Mouse (Mus musculus) intestine, embryonic 14.5 days (tissue): ENCODE measurements around the gene Fgfr2. TPM values are rescaled to one million over a fixed set of nuclear protein-coding genes. Genes with fewer than 3 reads are reported as not detected.
A peak's percentile ranks its signal among the peaks of the same experiment; 100 is the strongest.

Source experiments
- ATAC-seq: fragments of 200-750 bp; cut with Nextera tagmentation; replicated peaks from 2 replicates; pipeline ENCODE4 v1.8.0; 2017; ENCODE audit warnings: low read depth, moderate number of reproducible peaks, moderate TSS enrichment, moderate library complexity; ENCODE audit not compliant: low FRiP score, low TSS enrichment
- DNase-seq: peaks from one replicate; pipeline ENCODE4 v3.0.0-alpha.2; 2018; ENCODE audit warnings: low spot score
- H3K27ac ChIP-seq: fragments of 300-500 bp; sonication (generic); 2 replicates; pipeline ENCODE4 v1.5.1; 2014; ENCODE audit warnings: low read depth, mild to moderate bottlenecking, control low read depth
- H3K27me3 ChIP-seq: fragments of 300-500 bp; sonication (generic); replicated peaks from 2 replicates; pipeline ENCODE4 v1.6.1; 2014; ENCODE audit warnings: low read length, control low read depth; ENCODE audit not compliant: control insufficient read depth, insufficient read depth
- H3K36me3 ChIP-seq: fragments of 300-500 bp; sonication (generic); 2 replicates; pipeline ENCODE4 v1.6.1; 2014; ENCODE audit warnings: low read length, control low read depth; ENCODE audit not compliant: control insufficient read depth, insufficient read depth
- H3K4me1 ChIP-seq: fragments of 300-500 bp; sonication (generic); replicated peaks from 2 replicates; pipeline ENCODE4 v1.6.1; 2014; ENCODE audit warnings: low read length, control low read depth, mixed read lengths; ENCODE audit not compliant: control insufficient read depth, insufficient read depth
- H3K4me2 ChIP-seq: fragments of 300-500 bp; sonication (generic); 2 replicates; pipeline ENCODE4 v1.6.1; 2014; ENCODE audit warnings: low read length
- H3K4me3 ChIP-seq: fragments of 300-500 bp; sonication (generic); 2 replicates; pipeline ENCODE4 v1.5.1; 2014; ENCODE audit warnings: low read depth, low read length, control low read depth, mixed read lengths
- H3K9ac ChIP-seq: fragments of 300-500 bp; sonication (generic); 2 replicates; pipeline ENCODE4 v1.6.1; 2014; ENCODE audit warnings: mild to moderate bottlenecking, low read length
- H3K9me3 ChIP-seq: fragments of 300-500 bp; sonication (generic); 2 replicates; pipeline ENCODE4 v1.6.1; 2016; ENCODE audit warnings: low read length, control low read depth; ENCODE audit not compliant: control insufficient read depth
- WGBS: fragments of 180-500 bp; shearing (Covaris S2); extraction: QIAGEN DNeasy Blood & Tissue Kit; methylation state at CpG from one replicate; pipeline ENCODE4 v1.1.7; 2014; 5-methylcytosine and 5-hydroxymethylcytosine counted together
- polyA plus RNA-seq: library from polyadenylated mRNA; unstranded; fragments of >200 nt; fragmentation: Nextera tagmentation; extraction: Ambion mirVana; gene quantifications from 2 replicates; pipeline ENCODE4 v1.2.1, GENCODE M21; 2014

Fgfr2 gene
- polyA plus RNA-seq, 1 experiment from 2014 or later: 105 TPM

- Histone ChIP-seq H3K4me2 (no peak overlapping the region), H3K9ac (no peak overlapping the region), H3K4me1 (peaks cover 6% of the 10 kb centered on the region; the same call in 1 of the 2 replicates), H3K4me3 (no peak overlapping the region), H3K27ac (no peak overlapping the region), H3K36me3 (peaks cover 51% of the 10 kb centered on the region), H3K27me3 (no peaks in the 10 kb centered on the region), H3K9me3 (no peaks in the 10 kb centered on the region)
- WGBS: 51% methylated on average over 6 of the region's 6 CpGs
- DNase-seq (no peak), ATAC-seq (no peak)
Measured at GRCm38 (mm10) chr7:132262696-132263095, 860.5 kb downstream of the Fgfr2 start.

GRCm38 (mm10) chr7:132261885-132262284 lies 861.3 kb downstream of the Fgfr2 start:
- peaks cover 6% of the 10 kb centered on the region; the same call in 1 of the 2 replicates for H3K4me1 ChIP-seq
- 60% methylated on average over 3 of the region's 3 CpGs for WGBS
- ATAC-seq: no peak

DNA sequence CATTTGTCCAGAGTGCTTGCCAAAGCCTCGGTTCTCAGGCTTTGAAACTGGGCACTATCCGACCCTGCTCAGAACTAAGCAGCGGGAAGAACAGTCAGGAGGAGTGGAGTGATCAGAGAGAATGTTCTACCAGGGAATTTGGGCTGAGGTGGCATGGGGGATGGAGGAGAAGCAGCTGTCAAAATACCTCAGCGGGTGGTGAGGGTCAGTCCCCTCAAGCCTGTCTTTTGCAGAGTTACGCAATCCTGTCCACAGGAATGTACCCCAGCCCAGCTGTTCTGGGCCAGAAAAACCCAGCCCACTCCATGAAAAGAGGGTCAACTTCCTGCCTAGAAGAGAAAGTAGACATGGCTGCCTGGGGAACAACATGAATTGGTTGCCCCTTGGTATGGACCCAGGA lies 862.5 kb downstream of the Fgfr2 start:
- Histone ChIP-seq H3K9ac (no peak overlapping the region), H3K4me2 (no peak overlapping the region), H3K27ac (no peak overlapping the region), H3K4me1 (peaks cover 6% of the 10 kb centered on the region; the same call in 1 of the 2 replicates), H3K27me3 (no peaks in the 10 kb centered on the region), H3K36me3 (peaks cover 33% of the 10 kb centered on the region), H3K9me3 (no peaks in the 10 kb centered on the region), H3K4me3 (no peak overlapping the region)
- WGBS: 72% methylated on average over 5 of the region's 5 CpGs
- DNase-seq (no peak), ATAC-seq (no peak)

More at GRCm38 (mm10) chr7:132261885-132262284, 861.3 kb downstream of the Fgfr2 start:
- Histone ChIP-seq H3K9ac (no peak overlapping the region), H3K36me3 (peaks cover 45% of the 10 kb centered on the region), H3K9me3 (no peaks in the 10 kb centered on the region), H3K27me3 (no peaks in the 10 kb centered on the region), H3K4me3 (no peak overlapping the region), H3K4me2 (no peak overlapping the region), H3K27ac (no peak overlapping the region)
- DNase-seq: no peak

DNA sequence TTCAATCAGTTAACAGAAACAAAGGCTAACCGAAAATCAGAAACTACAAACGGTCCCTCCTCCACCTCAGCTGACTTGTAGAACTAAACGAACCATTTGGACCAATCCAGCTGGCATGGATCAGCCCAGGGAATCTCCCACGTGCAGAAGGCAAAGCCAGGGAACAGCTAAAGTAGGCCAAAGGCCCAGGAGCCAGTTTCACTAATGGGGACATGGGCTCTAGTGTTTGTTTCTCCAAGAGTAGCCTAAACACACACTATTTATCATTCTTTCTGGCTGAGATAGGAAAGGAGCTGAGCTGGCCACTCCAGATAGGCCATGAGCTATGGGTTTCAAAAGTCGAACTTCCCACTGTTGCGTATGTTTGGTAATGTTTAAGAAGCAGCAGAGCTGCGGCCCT lies 864.3 kb downstream of the Fgfr2 start:
- ATAC-seq (0 out of 2 replicates have a peak, but pooled peaks have one; percentile 27), DNase-seq (no peak)
- Histone ChIP-seq H3K27ac (peak overlapping the region; percentile 69), H3K9ac (no peak overlapping the region), H3K36me3 (peaks cover 16% of the 10 kb centered on the region), H3K27me3 (no peaks in the 10 kb centered on the region), H3K9me3 (no peaks in the 10 kb centered on the region), H3K4me3 (no peak overlapping the region), H3K4me1 (peaks cover 6% of the 10 kb centered on the region; the same call in 1 of the 2 replicates), H3K4me2 (no peak overlapping the region)
- 31% methylated on average over 7 of the region's 7 CpGs for WGBS

DNA sequence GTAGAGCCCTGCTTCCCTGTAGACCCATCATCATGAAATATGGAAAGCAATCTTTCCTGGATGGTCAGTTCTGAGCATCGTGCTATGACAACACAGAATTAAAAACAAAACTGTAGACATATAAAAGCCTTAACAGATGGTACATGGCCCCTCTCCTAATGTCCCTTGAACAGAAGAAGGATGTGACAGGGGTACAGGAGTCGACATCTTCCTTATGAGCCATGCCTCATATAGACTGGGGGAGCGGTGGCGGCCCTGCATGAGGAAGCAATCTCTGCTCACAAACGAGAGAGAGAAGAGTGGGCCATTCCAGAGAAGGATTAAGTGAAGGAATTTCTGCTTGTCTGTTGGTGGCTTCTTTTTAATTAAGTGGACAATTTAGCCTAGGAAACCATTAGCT lies 864.9 kb downstream of the Fgfr2 start:
- no peak overlapping the region for H3K9ac ChIP-seq
- DNase-seq (no peak), ATAC-seq (no peak)
- H3K4me2 ChIP-seq: no peak overlapping the region
- WGBS: 66% methylated on average over 5 of the region's 5 CpGs
- H3K27ac ChIP-seq: peak overlapping the region; percentile 69; the same call in 1 of the 2 replicates
- peaks cover 6% of the 10 kb centered on the region; the same call in 1 of the 2 replicates for H3K4me1 ChIP-seq
- H3K4me3 ChIP-seq: no peak overlapping the region
- no peaks in the 10 kb centered on the region for H3K27me3 ChIP-seq
- H3K36me3 ChIP-seq: peaks cover 16% of the 10 kb centered on the region
- H3K9me3 ChIP-seq: no peaks in the 10 kb centered on the region

DNA sequence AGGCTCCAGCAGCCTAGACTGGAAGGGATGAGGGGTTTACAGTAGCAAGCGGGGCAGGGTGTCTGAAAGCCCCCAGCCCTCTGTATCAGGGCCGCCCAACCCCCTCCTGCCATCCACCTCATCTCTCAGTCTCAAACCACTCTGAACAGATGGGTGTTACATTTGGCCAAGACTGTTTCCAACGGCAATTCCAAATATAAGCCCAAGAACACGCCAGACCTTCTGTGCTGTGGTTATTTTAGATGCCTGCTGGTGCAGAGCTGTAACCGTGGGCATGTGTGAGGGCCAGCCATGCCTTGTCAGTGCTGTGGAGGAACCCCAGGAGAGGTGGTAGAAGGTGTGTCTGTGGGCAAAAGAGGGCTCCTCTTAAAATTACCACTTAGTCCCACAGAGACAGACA lies 869.6 kb downstream of the Fgfr2 start:
- H3K4me3 ChIP-seq: no peak overlapping the region
- no peaks in the 10 kb centered on the region for H3K9me3 ChIP-seq
- no peak for ATAC-seq
- no peak for DNase-seq
- H3K27me3 ChIP-seq: no peaks in the 10 kb centered on the region
- H3K4me2 ChIP-seq: no peak overlapping the region
- peaks cover 38% of the 10 kb centered on the region for H3K36me3 ChIP-seq
- WGBS: 84% methylated on average over 5 of the region's 5 CpGs
- H3K4me1 ChIP-seq: no peaks in the 10 kb centered on the region
- H3K27ac ChIP-seq: no peak overlapping the region
- no peak overlapping the region for H3K9ac ChIP-seq

GRCm38 (mm10) chr7:132253078-132253477 lies 870.1 kb downstream of the Fgfr2 start:
- 95% methylated on average over 4 of the region's 4 CpGs for WGBS
- H3K4me3 ChIP-seq: no peak overlapping the region
- no peak overlapping the region for H3K9ac ChIP-seq
- peaks cover 38% of the 10 kb centered on the region for H3K36me3 ChIP-seq
- no peaks in the 10 kb centered on the region for H3K9me3 ChIP-seq
- ATAC-seq (no peak), DNase-seq (no peak)
- no peak overlapping the region for H3K4me2 ChIP-seq
- no peaks in the 10 kb centered on the region for H3K27me3 ChIP-seq
- no peaks in the 10 kb centered on the region for H3K4me1 ChIP-seq
- H3K27ac ChIP-seq: no peak overlapping the region

- Histone ChIP-seq H3K4me2 (no peak overlapping the region), H3K9me3 (no peaks in the 10 kb centered on the region), H3K9ac (no peak overlapping the region), H3K4me3 (no peak overlapping the region), H3K27ac (no peak overlapping the region), H3K27me3 (no peaks in the 10 kb centered on the region), H3K4me1 (0 out of 2 replicates have a peak, but pooled peaks cover 5% of the 10 kb centered on the region), H3K36me3 (peaks cover 56% of the 10 kb centered on the region)
- no peak for ATAC-seq
- DNase-seq: no peak
- WGBS: 61% methylated on average over 10 of the region's 10 CpGs
Measured at GRCm38 (mm10) chr7:132249563-132250119, 873.5 kb downstream of the Fgfr2 start.

DNA sequence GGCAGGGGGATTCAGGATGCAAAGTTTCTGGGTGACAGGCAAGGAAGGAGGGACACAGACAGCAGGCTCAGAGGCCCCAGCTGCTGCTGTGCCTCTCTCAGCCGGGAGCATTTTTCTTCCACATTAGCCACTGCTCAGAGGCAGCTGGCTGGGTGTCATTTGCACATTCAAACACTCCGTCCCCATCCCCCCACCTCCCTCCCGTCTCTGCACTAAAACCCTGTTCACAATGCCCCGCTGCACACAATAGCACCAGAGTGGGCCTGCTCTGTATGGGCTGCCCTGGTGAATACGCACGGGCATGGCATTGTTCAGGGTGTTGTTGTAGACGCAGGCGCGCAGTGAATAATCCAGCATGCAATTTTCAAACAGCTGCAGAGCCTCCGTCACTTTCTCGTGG lies 875.6 kb downstream of the Fgfr2 start:
- 30% methylated on average over 11 of the region's 11 CpGs for WGBS
- Histone ChIP-seq H3K27ac (no peak overlapping the region), H3K4me3 (no peak overlapping the region), H3K4me2 (no peak overlapping the region), H3K36me3 (peaks cover 56% of the 10 kb centered on the region), H3K9me3 (no peaks in the 10 kb centered on the region), H3K4me1 (0 out of 2 replicates have a peak, but pooled peaks cover 5% of the 10 kb centered on the region), H3K27me3 (no peaks in the 10 kb centered on the region), H3K9ac (no peak overlapping the region)
- DNase-seq (no peak), ATAC-seq (no peak)
